Mouse (Mus musculus) liver, adult 2 months (tissue): ENCODE data around the gene Tmem106c. TPM values are rescaled to one million over a fixed set of nuclear protein-coding genes. Genes with fewer than 3 reads are reported as not detected.

Source experiments
- DNase-seq: peaks from one replicate; pipeline ENCODE4 v3.0.0-alpha.2; 2011; ENCODE audit warnings: low read depth, low spot score; ENCODE audit errors: extremely low read depth
- H3K27ac ChIP-seq: fragments of 200-500 bp; replicated peaks from 2 replicates; pipeline ENCODE4 v1.5.1; 2012; ENCODE audit warnings: low read depth, mild to moderate bottlenecking, control low read depth, inconsistent platforms, low read length; ENCODE audit not compliant: insufficient read depth
- H3K27me3 ChIP-seq: fragments of 200-500 bp; 2 replicates; pipeline ENCODE4 v1.6.1; 2012; ENCODE audit warnings: mild to moderate bottlenecking, moderate library complexity, low read length, inconsistent platforms; ENCODE audit not compliant: control insufficient read depth, insufficient read depth
- H3K36me3 ChIP-seq: fragments of 200-500 bp; 2 replicates; pipeline ENCODE4 v1.6.1; 2012; ENCODE audit warnings: low read length, inconsistent platforms; ENCODE audit not compliant: control insufficient read depth, insufficient read depth
- H3K4me1 ChIP-seq: fragments of 200-500 bp; 2 replicates; pipeline ENCODE4 v1.6.1; 2011; ENCODE audit warnings: low read length; ENCODE audit not compliant: control insufficient read depth, insufficient read depth
- H3K4me3 ChIP-seq: fragments of 200-500 bp; 2 replicates; pipeline ENCODE4 v1.5.1; 2011; ENCODE audit warnings: low read depth, mild to moderate bottlenecking, control low read depth, low read length, moderate library complexity; ENCODE audit not compliant: insufficient read depth
- H3K79me2 ChIP-seq: fragments of 200-500 bp; 2 replicates; pipeline ENCODE4 v1.6.1; 2012; ENCODE audit warnings: inconsistent platforms, mild to moderate bottlenecking, low read length, moderate library complexity; ENCODE audit not compliant: control insufficient read depth, insufficient read depth
- H3K9ac ChIP-seq: fragments of 200-500 bp; 2 replicates; pipeline ENCODE4 v1.6.1; 2012; ENCODE audit warnings: low read depth, mild to moderate bottlenecking, control low read depth, inconsistent platforms, low read length
- CTCF ChIP-seq: fragments of 200-500 bp; IDR thresholded peaks from 2 replicates; pipeline ENCODE4 v1.5.1; 2011; ENCODE audit warnings: low read depth, low read length, control low read depth
- POLR2A ChIP-seq: fragments of 200-500 bp; IDR thresholded peaks from 2 replicates; pipeline ENCODE4 v1.6.1; 2011; ENCODE audit warnings: low read length, control low read depth; ENCODE audit not compliant: insufficient read depth; ENCODE audit errors: extremely low read depth
- whole genome bisulfite sequencing: fragments of 180-500 bp; shearing (Covaris S2); methylation state at CpG from one replicate; pipeline ENCODE4 v1.1.7; 2018; 5-methylcytosine and 5-hydroxymethylcytosine counted together
- polyA plus RNA-seq: library from polyadenylated mRNA; depleted of rRNA; stranded (reverse); fragments of >200 nt; gene quantifications from 2 replicates; pipeline ENCODE4 v1.2.3, GENCODE M21; 2012
- total RNA-seq: library from RNA; depleted of rRNA; stranded (reverse); fragments of >200 nt; gene quantifications from 2 replicates; pipeline ENCODE4 v1.2.3, GENCODE M21; 2014

The Tmem106c gene
- total and polyA plus RNA-seq, 2 experiments = 11.2 to 33.7 TPM

DNA sequence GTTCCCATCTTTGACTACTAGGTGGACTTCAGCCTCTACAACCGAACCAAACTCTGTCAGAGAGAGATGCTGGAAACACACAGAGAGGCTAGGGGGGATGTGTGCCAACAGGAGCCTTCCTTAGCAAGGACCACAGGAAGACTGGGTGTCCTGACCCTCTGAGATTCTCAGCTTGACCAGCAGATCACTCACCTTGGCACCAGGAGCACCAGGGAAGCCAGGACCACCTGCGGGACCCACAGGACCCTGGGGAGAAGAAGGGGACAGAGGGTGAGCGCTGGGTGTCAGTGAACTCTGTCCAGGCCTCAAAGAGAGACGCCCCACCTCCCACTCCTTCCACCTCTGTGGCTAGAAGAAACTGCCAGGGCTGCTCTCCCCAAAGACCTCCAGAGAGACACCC, 26.7 kb downstream of the Tmem106c start:
- no peak overlapping the region for H3K27ac ChIP-seq
- no peak for DNase-seq
- no peaks in the 10 kb centered on the region for H3K36me3 ChIP-seq
- H3K27me3 ChIP-seq = no peaks in the 10 kb centered on the region
- no peaks in the 10 kb centered on the region for H3K79me2 ChIP-seq
- TF ChIP-seq CTCF (no peak), POLR2A (no peak)
- 26% methylated on average over 4 of the region's 4 CpGs for WGBS
- no peak overlapping the region for H3K4me3 ChIP-seq
- H3K9ac ChIP-seq = no peak overlapping the region
- H3K4me1 ChIP-seq = no peaks in the 10 kb centered on the region

DNA sequence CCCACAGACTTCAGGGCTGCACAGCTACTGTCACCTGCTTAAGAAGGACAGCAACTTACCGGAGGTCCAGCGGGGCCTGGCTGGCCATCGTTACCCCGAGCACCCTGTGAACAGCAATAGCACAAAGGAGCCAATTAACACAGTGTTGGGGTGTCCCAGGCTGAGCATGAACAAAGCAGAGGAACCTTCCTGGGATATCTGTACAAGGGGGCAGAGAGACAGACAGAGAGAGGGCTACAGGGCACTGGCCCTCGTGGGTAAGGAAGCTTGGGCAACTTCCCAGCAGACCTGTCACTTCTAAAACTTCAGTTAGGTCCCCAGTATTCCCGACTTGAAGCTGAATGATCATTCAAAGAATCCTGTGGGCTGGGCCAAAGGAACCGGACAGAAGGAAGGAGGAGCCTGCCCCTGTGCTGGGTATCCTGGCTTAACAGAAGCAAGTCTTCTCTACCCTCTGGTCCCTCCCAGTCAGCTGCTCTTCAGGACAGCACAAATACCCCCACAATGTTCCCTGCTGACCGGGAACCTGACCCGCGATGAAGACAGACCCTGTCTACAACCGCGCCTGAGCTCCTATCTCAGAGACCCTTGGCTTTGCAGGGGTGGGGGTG, 27.4 kb downstream of the Tmem106c start:
- 49% methylated on average over 12 of the region's 12 CpGs for WGBS
- TF ChIP-seq CTCF (no peak), POLR2A (no peak)
- Histone ChIP-seq H3K4me3 (no peak overlapping the region), H3K27ac (no peak overlapping the region), H3K27me3 (no peaks in the 10 kb centered on the region), H3K36me3 (no peaks in the 10 kb centered on the region), H3K4me1 (no peaks in the 10 kb centered on the region), H3K79me2 (no peaks in the 10 kb centered on the region), H3K9ac (no peak overlapping the region)
- no peak for DNase-seq

DNA sequence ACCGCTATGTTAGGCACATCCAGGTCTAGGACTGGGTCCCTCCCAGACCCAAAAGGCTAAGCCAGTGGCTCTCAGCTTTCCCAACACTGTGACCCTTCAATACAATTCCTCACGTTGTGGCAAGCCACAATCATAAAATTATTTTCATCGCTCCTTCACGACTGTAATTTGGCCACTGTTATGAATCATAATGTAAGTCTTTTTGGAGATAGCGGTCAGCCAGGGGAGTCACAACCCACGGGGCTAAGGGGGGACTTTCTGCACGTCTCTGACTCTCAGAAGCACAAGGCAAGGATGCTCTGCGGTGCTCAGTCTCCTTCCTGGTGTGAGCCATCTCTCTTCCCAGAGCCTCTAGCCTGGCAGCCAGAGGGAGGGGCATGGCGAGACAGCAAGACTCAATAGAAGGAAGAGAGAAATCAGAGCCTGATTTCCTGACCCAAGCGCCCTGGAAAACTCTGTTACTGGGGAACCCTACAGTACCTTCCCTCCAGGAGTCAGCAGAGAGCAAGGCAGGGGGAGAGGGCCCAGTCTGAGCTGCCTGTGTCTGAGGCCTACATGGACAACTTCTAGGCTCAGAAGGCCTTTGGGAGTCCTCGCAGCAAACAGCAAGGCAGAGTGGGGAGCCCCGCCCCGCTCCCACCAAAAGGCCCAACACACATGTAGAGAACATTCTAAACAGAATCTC, 28.2 kb downstream of the Tmem106c start:
- WGBS = 64% methylated on average over 13 of the region's 13 CpGs
- H3K36me3 ChIP-seq = no peaks in the 10 kb centered on the region
- H3K27ac ChIP-seq = no peak overlapping the region
- H3K79me2 ChIP-seq = no peaks in the 10 kb centered on the region
- H3K4me1 ChIP-seq = no peaks in the 10 kb centered on the region
- H3K27me3 ChIP-seq = no peaks in the 10 kb centered on the region
- no peak for DNase-seq
- no peak overlapping the region for H3K4me3 ChIP-seq
- no peak overlapping the region for H3K9ac ChIP-seq
- no peak for TF ChIP-seq POLR2A
- no peak for TF ChIP-seq CTCF

DNA sequence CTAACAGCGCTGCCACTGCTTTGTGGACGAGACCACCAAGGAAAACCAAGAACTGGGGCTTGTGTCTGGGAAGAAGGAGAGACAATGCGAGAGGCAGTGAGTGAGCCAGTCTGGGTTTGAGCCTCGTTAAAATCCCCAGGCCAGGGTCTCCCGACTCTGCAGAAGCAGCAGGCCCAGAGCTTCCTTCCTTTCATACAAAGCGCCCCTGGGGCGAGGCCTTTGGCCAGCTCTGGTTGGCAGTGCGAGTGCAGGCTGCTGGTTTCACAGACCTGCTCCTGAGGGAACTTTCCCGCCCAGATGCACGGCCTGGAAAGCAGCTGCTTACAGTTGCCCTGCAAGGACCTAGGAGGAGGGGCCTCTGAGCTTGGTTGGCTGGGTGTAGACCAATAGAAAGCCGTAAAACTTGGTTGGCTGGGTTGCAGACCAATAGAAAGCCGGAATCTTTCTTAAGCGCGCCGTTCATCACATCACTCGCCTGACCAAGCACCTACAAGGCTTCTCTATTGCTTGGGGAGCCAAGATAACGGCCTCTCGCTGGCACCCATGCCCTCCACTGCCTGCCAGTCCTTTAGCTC, 28.8 kb downstream of the Tmem106c start:
- H3K79me2 ChIP-seq = no peaks in the 10 kb centered on the region
- no peaks in the 10 kb centered on the region for H3K4me1 ChIP-seq
- no peak overlapping the region for H3K27ac ChIP-seq
- H3K36me3 ChIP-seq = no peaks in the 10 kb centered on the region
- H3K9ac ChIP-seq = no peak overlapping the region
- H3K27me3 ChIP-seq = no peaks in the 10 kb centered on the region
- no peak overlapping the region for H3K4me3 ChIP-seq
- peak; percentile 18 for DNase-seq
- WGBS = 14% methylated on average over 18 of the region's 18 CpGs
- TF ChIP-seq POLR2A (no peak), CTCF (no peak)

DNA sequence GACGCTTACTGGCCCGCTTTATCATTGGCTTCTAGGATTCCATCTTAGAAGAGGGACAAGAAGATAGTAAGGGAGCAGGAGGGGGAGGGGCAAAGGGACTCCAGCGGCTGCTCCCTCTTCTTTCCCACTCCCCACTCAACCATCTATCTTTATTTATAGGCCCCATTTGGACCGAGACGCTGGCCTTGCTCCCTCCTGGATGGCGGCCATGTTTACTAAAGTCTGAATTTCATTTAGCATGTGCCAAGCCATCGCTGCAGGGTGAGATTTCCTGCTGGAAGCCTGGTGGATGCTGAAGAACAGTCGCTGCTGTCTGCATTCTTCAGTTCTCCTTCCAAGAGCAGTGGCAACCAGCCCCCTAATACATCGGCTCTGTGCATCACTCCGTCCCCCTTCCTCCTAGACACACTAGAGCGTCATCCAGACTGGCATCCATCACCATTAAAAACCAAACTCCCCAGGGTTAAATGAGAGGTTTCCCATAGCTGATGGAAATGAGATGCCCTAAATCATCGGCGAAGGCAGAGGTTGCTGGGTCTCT, 32.8 kb downstream of the Tmem106c start:
- 77% methylated on average over 13 of the region's 13 CpGs for WGBS
- Histone ChIP-seq H3K27ac (no peak overlapping the region), H3K27me3 (peaks cover 13% of the 10 kb centered on the region), H3K36me3 (no peaks in the 10 kb centered on the region), H3K9ac (no peak overlapping the region), H3K4me3 (no peak overlapping the region), H3K79me2 (no peaks in the 10 kb centered on the region), H3K4me1 (no peaks in the 10 kb centered on the region)
- TF ChIP-seq POLR2A (no peak), CTCF (no peak)
- no peak for DNase-seq

DNA sequence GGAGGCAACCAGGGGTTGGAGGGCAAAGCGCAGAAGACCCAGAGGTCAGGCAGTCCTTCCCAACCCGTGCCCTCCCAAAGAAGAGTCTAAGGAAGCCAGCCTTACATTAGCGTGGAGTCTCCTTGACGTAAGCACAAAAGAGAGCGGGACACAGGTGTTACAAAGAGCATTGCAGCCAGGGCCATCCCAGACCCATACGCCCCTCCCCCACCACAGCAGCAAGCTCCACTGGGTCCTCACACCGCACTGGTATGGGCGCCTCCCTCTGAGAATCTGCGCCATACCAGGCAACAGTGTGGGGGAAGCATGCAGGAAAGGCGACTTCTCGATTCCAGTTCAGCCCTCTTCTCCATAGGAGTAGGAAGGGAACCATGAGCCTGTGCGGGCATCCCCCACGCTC, 35.5 kb downstream of the Tmem106c start:
- 12% methylated on average over 13 of the region's 13 CpGs for WGBS
- no peak overlapping the region for H3K9ac ChIP-seq
- no peaks in the 10 kb centered on the region for H3K36me3 ChIP-seq
- no peak for TF ChIP-seq CTCF
- TF ChIP-seq POLR2A = no peak
- no peak overlapping the region for H3K27ac ChIP-seq
- H3K4me3 ChIP-seq = no peak overlapping the region
- H3K27me3 ChIP-seq = peaks cover 30% of the 10 kb centered on the region
- no peak for DNase-seq
- H3K4me1 ChIP-seq = no peaks in the 10 kb centered on the region
- no peaks in the 10 kb centered on the region for H3K79me2 ChIP-seq
